Mouse (Mus musculus) forebrain, embryonic 14.5 days (tissue): ENCODE results near the gene Borcs6. TPM values are rescaled to one million over a fixed set of nuclear protein-coding genes. Genes with fewer than 3 reads are reported as not detected.

Source experiments
- polyA plus RNA-seq: library from polyadenylated mRNA; unstranded; fragments of >200 nt; fragmentation: Nextera tagmentation; extraction: Ambion mirVana; gene quantifications from 2 replicates; pipeline ENCODE4 v1.2.1, GENCODE M21; 2014

Gene Borcs6
- polyA plus RNA-seq, 1 experiment from 2014 or later, result 10.7 TPM

Other genes starting within 250 kb of the Borcs6 start
- 70.0 and 80.2 TPM in 2 replicates for gene Ndel1, start 187.9 kb upstream of the Borcs6 start, polyA plus RNA-seq
- not detected in 2 replicates for gene Rnf222, start 171.2 kb upstream of the Borcs6 start, polyA plus RNA-seq
- gene Rpl26, start 158.1 kb upstream of the Borcs6 start, polyA plus RNA-seq, result 673 and 871 TPM in 2 replicates
- 0.23 TPM in 1 of 2 replicates, not detected in the other for gene Odf4, start 132.6 kb upstream of the Borcs6 start, polyA plus RNA-seq
- gene Arhgef15, start 102.2 kb upstream of the Borcs6 start, polyA plus RNA-seq, result 5.8 and 6.3 TPM in 2 replicates
- gene Slc25a35, start 91.6 kb upstream of the Borcs6 start, polyA plus RNA-seq, result 0.75 and 1.2 TPM in 2 replicates
- 35.2 and 43.5 TPM in 2 replicates for gene Rangrf, start 84.5 kb upstream of the Borcs6 start, polyA plus RNA-seq
- gene Pfas, start 51.3 kb upstream of the Borcs6 start, polyA plus RNA-seq, result 14.1 and 15.6 TPM in 2 replicates
- gene Ctc1, start 43.8 kb upstream of the Borcs6 start, polyA plus RNA-seq, result 43.4 and 56.1 TPM in 2 replicates
- gene Aurkb, start 14.1 kb upstream of the Borcs6 start, polyA plus RNA-seq, result 69.2 and 74.0 TPM in 2 replicates
- 45.2 and 49.6 TPM in 2 replicates for gene Tmem107, start 11.1 kb downstream of the Borcs6 start, polyA plus RNA-seq
- gene Vamp2, start 28.8 kb downstream of the Borcs6 start, polyA plus RNA-seq, result 124 and 188 TPM in 2 replicates
- gene Per1, start 35.5 kb downstream of the Borcs6 start, polyA plus RNA-seq, result 6.8 and 11.6 TPM in 2 replicates
- 0.23 and 0.24 TPM in 2 replicates for gene Hes7, start 60.7 kb downstream of the Borcs6 start, polyA plus RNA-seq
- 0.14 TPM in 2 replicates for gene 9130213A22Rik, start 62.9 kb downstream of the Borcs6 start, polyA plus RNA-seq
- 0.94 and 2.1 TPM in 2 replicates for gene Aloxe3, start 66.2 kb downstream of the Borcs6 start, polyA plus RNA-seq
- 0.15 TPM in 1 of 2 replicates, not detected in the other for gene Alox12b, start 97.3 kb downstream of the Borcs6 start, polyA plus RNA-seq
- gene Alox8, start 138.1 kb downstream of the Borcs6 start, polyA plus RNA-seq, result 0.08 TPM in 1 of 2 replicates, not detected in the other
- 0.35 and 0.41 TPM in 2 replicates for gene Gucy2e, start 177.3 kb downstream of the Borcs6 start, polyA plus RNA-seq